Mouse (Mus musculus) C2C12 (cell line): ENCODE results near the gene Tef. TPM values are rescaled to one million over a fixed set of nuclear protein-coding genes. Genes with fewer than 3 reads are reported as not detected.

ENCODE experiments used
- H3K27me3 ChIP-seq: one replicate; pipeline ENCODE4 v1.6.1; 2011; ENCODE audit not compliant: control insufficient read depth, insufficient read depth, insufficient read length
- H3K36me3 ChIP-seq: one replicate; pipeline ENCODE4 v1.6.1; 2011; ENCODE audit not compliant: control insufficient read depth, insufficient read depth
- H3K4me3 ChIP-seq: one replicate; pipeline ENCODE4 v1.5.1; 2011; ENCODE audit warnings: mild to moderate bottlenecking, control low read depth; ENCODE audit not compliant: poor library complexity, insufficient read depth, severe bottlenecking
- H3K79me2 ChIP-seq: one replicate; pipeline ENCODE4 v1.6.1; 2011; ENCODE audit not compliant: control insufficient read depth, insufficient read depth
- H3K79me3 ChIP-seq: one replicate; pipeline ENCODE4 v1.6.1; 2011; ENCODE audit warnings: low read depth, control low read depth
- H3ac ChIP-seq: one replicate; pipeline ENCODE3; 2011; ENCODE audit warnings: low read depth; ENCODE audit not compliant: control insufficient read depth, insufficient read length
- CEBPB ChIP-seq: IDR thresholded peaks from one replicate; pipeline ENCODE4 v1.6.1; 2011; ENCODE audit warnings: low read depth, mild to moderate bottlenecking, control low read depth, moderate library complexity
- CTCF ChIP-seq: IDR thresholded peaks from one replicate; pipeline ENCODE4 v1.5.1; 2011; ENCODE audit not compliant: control insufficient read depth, insufficient read depth, insufficient read length
- FOSL1 ChIP-seq: IDR thresholded peaks from one replicate; pipeline ENCODE4 v1.8.0; 2011; ENCODE audit warnings: mild to moderate bottlenecking, low read length; ENCODE audit not compliant: poor library complexity, insufficient read depth, severe bottlenecking
- MAX ChIP-seq: IDR thresholded peaks from one replicate; pipeline ENCODE4 v1.6.1; 2011; ENCODE audit warnings: mild to moderate bottlenecking, control low read depth
- MYOD1 ChIP-seq: IDR thresholded peaks from one replicate; pipeline ENCODE4 v1.6.1; 2011; ENCODE audit warnings: low read depth; ENCODE audit not compliant: control insufficient read depth, insufficient read length
- MYOG ChIP-seq: IDR thresholded peaks from one replicate; pipeline ENCODE4 v1.6.1; 2011; ENCODE audit not compliant: control insufficient read depth, insufficient read length; ENCODE audit errors: extremely low read depth
- USF1 ChIP-seq: IDR thresholded peaks from one replicate; pipeline ENCODE4 v1.6.1; 2011; ENCODE audit warnings: low read depth, mild to moderate bottlenecking, control low read depth, moderate library complexity
- polyA plus RNA-seq: library from polyadenylated mRNA; unstranded; fragments of >200 nt; fragmentation: generic; extraction: Trizol; gene quantifications from one replicate; pipeline ENCODE4 v1.2.1, GENCODE M21; 2012; ENCODE audit warnings: missing spikeins

Gene Tef
- polyA plus RNA-seq, 1 experiment, result 32.6 TPM

GRCm38 (mm10) chr15:81836124-81836821 is 34.1 kb downstream of the Tef start:
- TF ChIP-seq CEBPB (no peak), FOSL1 (no peak), CTCF (no peak), MAX (no peak), MYOG (no peak), USF1 (no peak), MYOD1 (no peak)
- no peaks in the 10 kb centered on the region for H3K27me3 ChIP-seq
- no peaks in the 10 kb centered on the region for H3K79me3 ChIP-seq
- H3K4me3 ChIP-seq, result no peak overlapping the region
- no peak overlapping the region for H3ac ChIP-seq
- no peaks in the 10 kb centered on the region for H3K79me2 ChIP-seq
- H3K36me3 ChIP-seq, result no peaks in the 10 kb centered on the region

GRCm38 (mm10) chr15:81836966-81837920 is 35.0 kb downstream of the Tef start:
- Histone ChIP-seq H3K79me2 (no peaks in the 10 kb centered on the region), H3K27me3 (no peaks in the 10 kb centered on the region), H3K79me3 (no peaks in the 10 kb centered on the region), H3ac (no peak overlapping the region), H3K36me3 (no peaks in the 10 kb centered on the region), H3K4me3 (no peak overlapping the region)
- TF ChIP-seq CEBPB (no peak), MYOG (no peak), FOSL1 (no peak), MAX (no peak), MYOD1 (no peak), USF1 (no peak), CTCF (no peak)

- TF ChIP-seq USF1, result no peak
- TF ChIP-seq MYOD1, result no peak
- TF ChIP-seq CTCF, result no peak
- no peak for TF ChIP-seq FOSL1
- TF ChIP-seq CEBPB, result no peak
- no peak for TF ChIP-seq MYOG
- no peak for TF ChIP-seq MAX
- Histone ChIP-seq H3ac (no peak overlapping the region), H3K4me3 (no peak overlapping the region), H3K79me2 (no peaks in the 10 kb centered on the region), H3K36me3 (no peaks in the 10 kb centered on the region), H3K27me3 (no peaks in the 10 kb centered on the region), H3K79me3 (no peaks in the 10 kb centered on the region)
Observed at GRCm38 (mm10) chr15:81838554-81839235, 36.5 kb downstream of the Tef start.

- Histone ChIP-seq H3ac (no peak overlapping the region), H3K27me3 (no peaks in the 10 kb centered on the region), H3K79me2 (no peaks in the 10 kb centered on the region), H3K36me3 (no peaks in the 10 kb centered on the region), H3K79me3 (no peaks in the 10 kb centered on the region), H3K4me3 (no peak overlapping the region)
- TF ChIP-seq CTCF, result no peak
- TF ChIP-seq MYOG, result no peak
- TF ChIP-seq MYOD1, result no peak
- no peak for TF ChIP-seq FOSL1
- TF ChIP-seq USF1, result no peak
- TF ChIP-seq MAX, result peak; percentile 21
Observed at GRCm38 (mm10) chr15:81839634-81840033, 37.4 kb downstream of the Tef start.

GRCm38 (mm10) chr15:81840306-81840705 is 38.1 kb downstream of the Tef start:
- H3ac ChIP-seq, result no peak overlapping the region
- H3K36me3 ChIP-seq, result no peaks in the 10 kb centered on the region
- no peak for TF ChIP-seq CEBPB
- no peak for TF ChIP-seq FOSL1
- TF ChIP-seq CTCF, result no peak
- no peak for TF ChIP-seq MAX
- no peak for TF ChIP-seq MYOG
- no peak for TF ChIP-seq USF1
- TF ChIP-seq MYOD1, result no peak
- H3K79me3 ChIP-seq, result no peaks in the 10 kb centered on the region
- no peaks in the 10 kb centered on the region for H3K27me3 ChIP-seq
- H3K79me2 ChIP-seq, result no peaks in the 10 kb centered on the region
- no peak overlapping the region for H3K4me3 ChIP-seq
